Mouse (Mus musculus): ENCODE measurements around the gene Polrmt.

DNA sequence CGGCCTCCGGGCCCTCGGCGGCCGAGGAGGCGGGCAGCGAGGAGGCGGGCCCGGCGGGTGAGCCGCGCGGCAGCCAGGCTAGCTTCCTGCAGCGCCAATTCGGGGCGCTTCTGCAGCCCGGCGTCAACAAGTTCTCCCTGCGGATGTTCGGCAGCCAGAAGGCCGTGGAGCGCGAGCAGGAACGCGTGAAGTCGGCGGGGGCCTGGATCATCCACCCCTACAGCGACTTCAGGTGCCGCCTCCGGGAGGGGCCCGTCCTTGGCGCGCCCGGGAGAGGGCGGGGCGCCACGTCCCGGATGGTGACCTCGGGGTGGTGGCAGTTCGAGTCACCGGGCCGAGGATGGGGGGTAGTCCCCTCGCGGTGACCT lies 29.4 kb downstream of the Polrmt start:
- TF ChIP-seq CTCF (conservative IDR thresholded peaks at IDR 0.05 in 1 of 2, IDR thresholded peaks at IDR 0.05 in 1 of 2; ENCODE audit: low read depth in 2 of 2, low read length in 2 of 2): no peak
- TF ChIP-seq EP300 (IDR thresholded peaks at IDR 0.05; ENCODE audit: low read length): no peak
- no peak for TF ChIP-seq POLR2A (IDR thresholded peaks at IDR 0.05; ENCODE audit: low read depth, low read length)
- TF ChIP-seq MYC (IDR thresholded peaks at IDR 0.05; ENCODE audit: low read depth, low read length): no peak
- TF ChIP-seq SIN3A (IDR thresholded peaks at IDR 0.05; ENCODE audit: low read length): no peak
- no peak for TF ChIP-seq ZKSCAN1 (IDR thresholded peaks at IDR 0.05; ENCODE audit: borderline replicate concordance, low read depth, low read length)
- no peak for TF ChIP-seq CHD1 (IDR thresholded peaks at IDR 0.05; ENCODE audit: low read depth, low read length)
- no peak for TF ChIP-seq SMC3 (IDR thresholded peaks at IDR 0.05; ENCODE audit: low read depth, low read length)
- TF ChIP-seq JUN (IDR thresholded peaks at IDR 0.05; ENCODE audit: insufficient read depth, low read depth, low read length): no peak
- no peak for TF ChIP-seq USF2 (conservative IDR thresholded peaks at IDR 0.05; ENCODE audit: low read depth, low read length)
- no peak for TF ChIP-seq TBP (conservative IDR thresholded peaks at IDR 0.05; ENCODE audit: low read depth, low read length)
- TF ChIP-seq USF1 (IDR thresholded peaks at IDR 0.05; ENCODE audit: low read depth, low read length): no peak
- TF ChIP-seq KAT2A (IDR thresholded peaks at IDR 0.05; ENCODE audit: insufficient replicate concordance, low read length): no peak
- TF ChIP-seq TCF12 (IDR thresholded peaks at IDR 0.05; ENCODE audit: low read depth, low read length): no peak
